Mouse (Mus musculus) thymus, adult 2 months (tissue): Measurements from ENCODE around the gene Gga1.

ENCODE experiments used
- CTCF ChIP-seq: fragments of 200-500 bp; IDR thresholded peaks from 2 replicates; pipeline ENCODE4 v1.5.1; 2012; ENCODE audit warnings: mild to moderate bottlenecking, control low read depth, low read length, moderate library complexity, borderline replicate concordance; ENCODE audit not compliant: control insufficient read depth, poor library complexity, insufficient read depth; ENCODE audit errors: extremely low read depth
- POLR2A ChIP-seq: fragments of 200-500 bp; IDR thresholded peaks from 2 replicates; pipeline ENCODE4 v1.6.1; 2012; ENCODE audit warnings: mild to moderate bottlenecking, low read length, control low read depth, moderate library complexity; ENCODE audit not compliant: control insufficient read depth, poor library complexity, insufficient read depth; ENCODE audit errors: extremely low read depth

GRCm38 (mm10) chr15:78868398-78868797 lies 8.6 kb upstream of the Gga1 start:
- no peak for TF ChIP-seq CTCF
- TF ChIP-seq POLR2A: no peak
